Mouse (Mus musculus) NIH3T3 (cell line): ENCODE results near the gene Alpk1.

Experiments
- DNase-seq: peaks from one replicate; pipeline ENCODE4 v3.0.0-alpha.2; 2012; ENCODE audit warnings: low read depth

Alpk1 gene

GRCm38 (mm10) chr3:127694802-127695771 is 85.2 kb downstream of the Alpk1 start:
- DNase-seq: no peak

GRCm38 (mm10) chr3:127691230-127691629 is 89.1 kb downstream of the Alpk1 start:
- DNase-seq: no peak

- DNase-seq: no peak
Measured at GRCm38 (mm10) chr3:127679703-127680102, 100.6 kb downstream of the Alpk1 start.

GRCm38 (mm10) chr3:127661646-127662531 is 118.4 kb downstream of the Alpk1 start:
- DNase-seq: no peak

GRCm38 (mm10) chr3:127660712-127661111 is 119.6 kb downstream of the Alpk1 start:
- no peak for DNase-seq

GRCm38 (mm10) chr3:127651742-127652653 is 128.3 kb downstream of the Alpk1 start:
- DNase-seq: peak; percentile 14

- no peak for DNase-seq
Measured at GRCm38 (mm10) chr3:127646156-127646825, 134.0 kb downstream of the Alpk1 start.

GRCm38 (mm10) chr3:127642211-127642610 is 138.1 kb downstream of the Alpk1 start:
- no peak for DNase-seq

- no peak for DNase-seq
Measured at GRCm38 (mm10) chr3:127640762-127641700, 139.3 kb downstream of the Alpk1 start.

- no peak for DNase-seq
Measured at GRCm38 (mm10) chr3:127639875-127640761, 140.2 kb downstream of the Alpk1 start.

GRCm38 (mm10) chr3:127634984-127635349 is 145.4 kb downstream of the Alpk1 start:
- DNase-seq: no peak

GRCm38 (mm10) chr3:127634101-127634983 is 146.0 kb downstream of the Alpk1 start:
- DNase-seq: peak; percentile 75

GRCm38 (mm10) chr3:127633080-127634032 is 147.0 kb downstream of the Alpk1 start, which contains the start of gene Neurog2:
Gene Neurog2 (plus strand): TSS chr3:127633135.
- no peak for DNase-seq

GRCm38 (mm10) chr3:127632531-127632930 is 147.8 kb downstream of the Alpk1 start:
- no peak for DNase-seq

GRCm38 (mm10) chr3:127631582-127631981 is 148.7 kb downstream of the Alpk1 start:
- DNase-seq: no peak

- DNase-seq: no peak
Measured at GRCm38 (mm10) chr3:127630735-127631372, 149.5 kb downstream of the Alpk1 start.
